Mouse (Mus musculus) right cerebral cortex, postnatal 25 days (tissue): ENCODE measurements around the gene Vldlr.
A peak's percentile ranks its signal among the peaks of the same experiment; 100 is the strongest.

Experiments used
- DNase-seq: peaks from one replicate; pipeline ENCODE4 v3.0.0; 2022

The Vldlr gene

GRCm38 (mm10) chr19:27216318-27216717 lies at the start of gene Vldlr:
TSS of gene Vldlr (plus strand) at chr19:27216484.
- DNase-seq: no peak

GRCm38 (mm10) chr19:27167601-27168319 lies 48.5 kb upstream of the Vldlr start:
- no peak for DNase-seq

GRCm38 (mm10) chr19:27173836-27174235 lies 42.4 kb upstream of the Vldlr start:
- DNase-seq: no peak

GRCm38 (mm10) chr19:27175617-27176016 lies 40.7 kb upstream of the Vldlr start:
- no peak for DNase-seq

- no peak for DNase-seq
Observed at GRCm38 (mm10) chr19:27176558-27176957, 39.7 kb upstream of the Vldlr start.

GRCm38 (mm10) chr19:27178195-27178807 lies 38.0 kb upstream of the Vldlr start:
- no peak for DNase-seq

GRCm38 (mm10) chr19:27180351-27181122 lies 35.7 kb upstream of the Vldlr start:
- no peak for DNase-seq

GRCm38 (mm10) chr19:27183511-27183910 lies 32.8 kb upstream of the Vldlr start:
- DNase-seq: no peak

- peak; percentile 8 for DNase-seq
Observed at GRCm38 (mm10) chr19:27203711-27204238, 12.5 kb upstream of the Vldlr start.

- no peak for DNase-seq
Observed at GRCm38 (mm10) chr19:27210991-27211390, 5.3 kb upstream of the Vldlr start.

- no peak for DNase-seq
Observed at GRCm38 (mm10) chr19:27215596-27215995, 688 bp upstream of the Vldlr start.

- DNase-seq: peak; percentile 75
Observed at GRCm38 (mm10) chr19:27216767-27217403, 601 bp downstream of the Vldlr start.

GRCm38 (mm10) chr19:27217404-27217940 lies 1.2 kb downstream of the Vldlr start:
- peak; percentile 74 for DNase-seq

- peak; percentile 66 for DNase-seq
Observed at GRCm38 (mm10) chr19:27217941-27218411, 1.7 kb downstream of the Vldlr start.

- DNase-seq: peak; percentile 66
Observed at GRCm38 (mm10) chr19:27218561-27219262, 2.4 kb downstream of the Vldlr start.

GRCm38 (mm10) chr19:27219586-27219985 lies 3.3 kb downstream of the Vldlr start:
- DNase-seq: no peak

- no peak for DNase-seq
Observed at GRCm38 (mm10) chr19:27223046-27223445, 6.8 kb downstream of the Vldlr start.

GRCm38 (mm10) chr19:27224356-27224755 lies 8.1 kb downstream of the Vldlr start:
- DNase-seq: no peak

- DNase-seq: no peak
Observed at GRCm38 (mm10) chr19:27226626-27227025, 10.3 kb downstream of the Vldlr start.

GRCm38 (mm10) chr19:27227131-27227530 lies 10.8 kb downstream of the Vldlr start:
- peak; percentile 11 for DNase-seq

GRCm38 (mm10) chr19:27228254-27228653 lies 12.0 kb downstream of the Vldlr start:
- DNase-seq: no peak

GRCm38 (mm10) chr19:27233386-27233785 lies 17.1 kb downstream of the Vldlr start:
- no peak for DNase-seq
